Mouse (Mus musculus) intestine, postnatal 0 days (tissue): ENCODE measurements around the gene Dennd2a. TPM values are rescaled to one million over a fixed set of nuclear protein-coding genes. Genes with fewer than 3 reads are reported as not detected.

Experiments used
- ATAC-seq: fragments of 200-750 bp; cut with Nextera tagmentation; 2 replicates; pipeline ENCODE4 v1.8.0; 2017; ENCODE audit warnings: mild to moderate bottlenecking, moderate TSS enrichment, moderate library complexity
- H3K27ac ChIP-seq: fragments of 300-500 bp; sonication (generic); 2 replicates; pipeline ENCODE4 v1.5.1; 2014; ENCODE audit warnings: mild to moderate bottlenecking, low read depth, low read length, moderate library complexity
- H3K27me3 ChIP-seq: fragments of 300-500 bp; sonication (generic); replicated peaks from 2 replicates; pipeline ENCODE4 v1.6.1; 2014; ENCODE audit warnings: low read length, mixed read lengths; ENCODE audit not compliant: control insufficient read depth, insufficient read depth
- H3K36me3 ChIP-seq: fragments of 300-500 bp; sonication (generic); 2 replicates; pipeline ENCODE4 v1.6.1; 2014; ENCODE audit warnings: mild to moderate bottlenecking, moderate library complexity; ENCODE audit not compliant: control insufficient read depth, insufficient read depth
- H3K4me1 ChIP-seq: fragments of 300-500 bp; sonication (generic); replicated peaks from 2 replicates; pipeline ENCODE4 v1.6.1; 2014; ENCODE audit warnings: antibody characterized with exemption, low read length, mixed read lengths; ENCODE audit not compliant: control insufficient read depth, insufficient read depth
- H3K4me2 ChIP-seq: fragments of 300-500 bp; sonication (generic); replicated peaks from 2 replicates; pipeline ENCODE4 v1.6.1; 2014; ENCODE audit warnings: low read depth, mild to moderate bottlenecking, moderate library complexity
- H3K4me3 ChIP-seq: fragments of 300-500 bp; sonication (generic); 2 replicates; pipeline ENCODE4 v1.5.1; 2014; ENCODE audit warnings: low read depth, low read length
- H3K9ac ChIP-seq: fragments of 300-500 bp; sonication (generic); 2 replicates; pipeline ENCODE4 v1.6.1; 2014; ENCODE audit warnings: mild to moderate bottlenecking, low read depth, low read length
- H3K9me3 ChIP-seq: fragments of 300-500 bp; sonication (generic); 2 replicates; pipeline ENCODE4 v1.6.1; 2016; ENCODE audit warnings: mixed run types; ENCODE audit not compliant: control insufficient read depth
- CTCF ChIP-seq: sonication (generic); IDR thresholded peaks from 2 replicates; pipeline ENCODE4 v1.5.1; 2016; ENCODE audit warnings: low read depth, mild to moderate bottlenecking, control low read depth, antibody characterized with exemption, moderate library complexity
- WGBS: fragments of 180-500 bp; shearing (Covaris S2); extraction: QIAGEN DNeasy Blood & Tissue Kit; methylation state at CpG from one replicate; pipeline ENCODE4 v1.1.7; 2014; 5-methylcytosine and 5-hydroxymethylcytosine counted together
- polyA plus RNA-seq: library from polyadenylated mRNA; unstranded; fragments of >200 nt; fragmentation: Nextera tagmentation; extraction: Ambion mirVana; gene quantifications from 2 replicates; pipeline ENCODE4 v1.2.1, GENCODE M21; 2015

The Dennd2a gene
- polyA plus RNA-seq, 1 experiment from 2014 or later = 3.8 TPM

DNA sequence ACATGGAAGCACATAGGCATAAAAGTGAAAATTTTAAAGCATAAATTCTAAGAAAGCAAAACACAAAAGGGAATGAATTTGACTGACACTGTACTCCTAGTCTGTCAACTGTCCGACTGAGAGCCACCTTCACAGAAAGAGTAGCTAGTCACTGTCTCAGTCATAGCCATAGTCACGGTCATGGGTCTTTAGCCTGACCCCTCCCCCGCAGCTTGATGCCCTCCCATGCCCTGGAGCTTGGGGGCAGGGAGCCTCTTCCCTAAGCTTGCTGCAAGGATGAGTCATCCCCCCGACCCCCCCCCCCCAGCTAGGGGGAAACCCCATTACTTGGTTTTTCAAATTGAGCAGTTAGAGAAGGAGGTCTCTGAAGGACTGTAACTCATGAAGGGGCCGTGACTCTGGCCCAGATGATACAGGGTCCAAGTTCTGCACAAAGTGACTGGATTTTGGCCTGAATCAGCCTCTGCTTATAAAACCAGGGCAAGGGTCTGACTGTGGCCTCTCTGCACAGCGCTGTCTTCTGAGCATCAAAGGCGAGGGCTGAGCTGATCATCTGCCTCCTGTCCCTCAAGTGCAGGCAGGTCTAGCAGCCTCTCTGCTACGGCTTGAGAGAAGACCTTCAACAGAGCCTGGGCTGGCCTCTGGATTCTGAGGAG is 5.6 kb downstream of the Dennd2a start:
- Histone ChIP-seq H3K9me3 (no peaks in the 10 kb centered on the region), H3K9ac (no peak overlapping the region), H3K4me3 (no peak overlapping the region), H3K4me1 (no peaks in the 10 kb centered on the region), H3K27ac (no peak overlapping the region), H3K4me2 (no peak overlapping the region), H3K27me3 (0 out of 2 replicates have a peak, but pooled peaks cover 10% of the 10 kb centered on the region), H3K36me3 (no peaks in the 10 kb centered on the region)
- TF ChIP-seq CTCF = no peak
- no peak for ATAC-seq
- 64% methylated on average over 8 of the region's 8 CpGs for WGBS

DNA sequence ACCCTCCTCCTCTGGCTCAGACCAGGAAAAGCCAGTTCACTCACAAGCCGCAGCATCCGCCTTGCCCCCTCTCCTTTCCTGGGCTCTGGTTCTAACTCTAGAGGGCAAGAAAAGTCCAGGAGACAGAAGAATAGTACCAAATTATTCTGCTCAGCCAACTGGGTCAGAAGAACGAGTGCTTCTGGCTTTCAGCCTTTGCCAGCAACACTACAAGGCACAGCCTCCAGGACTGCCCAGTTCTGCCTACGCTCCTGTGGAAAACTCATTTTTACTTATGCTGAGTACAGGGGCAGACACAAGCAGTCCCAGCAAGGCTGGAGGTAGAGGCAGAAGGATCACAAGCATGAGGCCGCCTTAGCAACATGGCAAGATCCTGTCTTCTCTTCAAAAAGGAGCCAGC is 9.6 kb downstream of the Dennd2a start:
- Histone ChIP-seq H3K27ac (no peak overlapping the region), H3K36me3 (no peaks in the 10 kb centered on the region), H3K27me3 (no peaks in the 10 kb centered on the region), H3K4me1 (no peaks in the 10 kb centered on the region), H3K9ac (no peak overlapping the region), H3K4me2 (no peak overlapping the region), H3K4me3 (no peak overlapping the region), H3K9me3 (no peaks in the 10 kb centered on the region)
- no peak for ATAC-seq
- WGBS = 77% methylated on average over 5 of the region's 5 CpGs
- no peak for TF ChIP-seq CTCF

DNA sequence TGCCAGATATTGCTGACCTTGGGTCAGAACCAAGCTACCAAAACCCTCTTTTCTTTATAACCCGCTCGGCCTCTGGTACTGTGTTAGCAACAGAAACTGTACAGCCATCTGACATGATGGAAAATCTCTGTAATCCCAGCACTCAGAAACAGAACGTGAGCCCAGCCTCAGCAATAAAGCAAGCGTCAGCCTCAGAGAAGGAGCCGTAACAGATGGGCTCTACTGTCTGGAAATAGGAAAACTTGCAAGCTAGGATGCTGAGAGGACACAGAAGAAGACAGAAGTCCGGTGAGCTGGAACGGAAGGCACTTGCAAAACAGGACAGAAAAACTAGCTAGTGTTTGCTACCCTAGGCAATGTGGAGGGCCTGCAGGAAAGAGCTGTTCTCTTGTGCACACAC is 12.2 kb downstream of the Dennd2a start:
- no peak overlapping the region for H3K4me3 ChIP-seq
- no peak overlapping the region for H3K9ac ChIP-seq
- H3K36me3 ChIP-seq = no peaks in the 10 kb centered on the region
- H3K4me1 ChIP-seq = no peaks in the 10 kb centered on the region
- no peak overlapping the region for H3K27ac ChIP-seq
- H3K27me3 ChIP-seq = no peaks in the 10 kb centered on the region
- no peak for ATAC-seq
- no peak overlapping the region for H3K4me2 ChIP-seq
- 83% methylated on average over 7 of the region's 7 CpGs for WGBS
- H3K9me3 ChIP-seq = no peaks in the 10 kb centered on the region
- TF ChIP-seq CTCF = no peak

DNA sequence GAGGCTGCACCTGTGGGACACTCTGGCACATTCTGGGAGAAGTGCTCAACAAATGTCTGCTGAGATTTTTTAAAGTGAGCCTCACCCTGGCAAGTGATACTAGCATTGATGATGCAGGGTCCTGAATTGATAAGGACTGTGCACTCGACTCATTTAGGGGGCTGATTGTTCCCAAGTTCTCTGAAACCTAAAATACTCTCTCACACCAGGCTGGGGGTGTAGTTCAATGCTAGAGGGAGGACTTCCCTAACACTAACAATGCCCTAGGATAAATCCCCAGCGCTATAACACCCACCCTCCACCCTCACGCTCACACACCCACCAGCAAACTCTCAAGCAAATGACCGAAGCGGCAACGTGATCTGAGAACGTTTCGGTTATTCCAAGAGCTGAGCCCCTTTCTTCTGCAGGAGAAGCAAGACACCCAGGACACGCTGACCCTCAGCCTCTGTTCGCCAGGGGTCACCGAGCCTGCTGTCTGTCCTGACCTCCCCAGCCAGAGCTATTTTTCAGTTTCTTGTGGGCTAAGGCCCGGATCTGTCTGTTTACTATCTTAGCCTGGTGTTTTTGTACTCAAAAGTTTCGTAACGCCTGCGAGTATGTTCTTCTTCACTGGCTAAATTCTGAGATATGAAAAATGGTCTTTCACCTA is 13.8 kb downstream of the Dennd2a start:
- Histone ChIP-seq H3K9ac (no peak overlapping the region), H3K4me3 (no peak overlapping the region), H3K4me2 (no peak overlapping the region), H3K36me3 (no peaks in the 10 kb centered on the region), H3K27ac (no peak overlapping the region), H3K4me1 (no peaks in the 10 kb centered on the region; the same call in 1 of the 2 replicates), H3K9me3 (no peaks in the 10 kb centered on the region), H3K27me3 (no peaks in the 10 kb centered on the region)
- no peak for TF ChIP-seq CTCF
- no peak for ATAC-seq
- 62% methylated on average over 15 of the region's 15 CpGs for WGBS

DNA sequence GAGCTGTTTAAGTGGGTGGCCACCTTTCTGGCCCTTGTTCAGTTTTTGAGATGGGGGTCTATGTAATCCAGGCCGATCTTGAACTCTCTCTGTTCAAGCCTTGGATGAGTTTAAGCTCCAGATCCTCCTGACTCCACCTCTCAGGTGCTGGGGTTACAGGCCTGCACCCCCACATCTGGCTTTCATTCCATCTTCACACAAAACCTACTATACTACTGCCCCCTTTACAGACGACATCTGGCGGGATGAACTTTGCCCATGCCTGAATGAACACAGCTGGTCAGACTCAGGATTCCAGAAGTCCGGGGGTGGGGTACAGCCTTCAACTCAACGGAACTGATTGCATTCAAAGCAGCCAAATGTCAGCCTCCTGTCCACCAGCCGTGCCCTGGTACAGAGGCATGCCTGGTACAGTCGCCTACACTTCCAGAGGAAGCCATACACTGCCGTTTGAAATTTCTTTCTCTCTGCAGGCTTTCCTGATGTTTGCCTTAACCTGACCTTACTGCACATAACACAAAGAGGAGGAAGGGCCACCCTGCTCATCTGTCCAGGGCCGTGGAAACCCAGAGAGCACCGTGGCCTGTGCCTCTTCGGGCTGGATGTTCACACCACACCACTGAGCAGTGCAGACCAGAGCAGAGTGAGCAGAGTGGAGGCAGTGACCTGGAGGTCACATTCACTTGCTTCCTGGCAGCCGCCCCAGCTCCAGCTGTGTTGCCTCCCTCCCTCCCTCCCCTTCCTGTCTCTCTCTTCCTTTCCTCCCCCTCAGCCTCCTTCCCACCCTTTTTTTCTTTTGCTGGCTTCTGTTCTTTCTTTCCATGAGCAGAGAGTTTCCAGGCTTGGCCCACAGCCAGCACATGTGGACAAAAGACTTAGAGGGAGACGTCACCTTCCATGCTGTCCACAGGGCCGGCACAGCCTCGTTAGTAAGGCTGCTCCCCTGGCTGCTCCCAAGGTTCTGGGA is 14.8 kb downstream of the Dennd2a start:
- Histone ChIP-seq H3K9ac (no peak overlapping the region), H3K4me2 (peak overlapping the region; percentile 32), H3K36me3 (no peaks in the 10 kb centered on the region), H3K9me3 (no peaks in the 10 kb centered on the region), H3K4me3 (no peak overlapping the region), H3K27ac (peak overlapping the region; percentile 16; the same call in 1 of the 2 replicates), H3K4me1 (no peaks in the 10 kb centered on the region; the same call in 1 of the 2 replicates), H3K27me3 (no peaks in the 10 kb centered on the region)
- TF ChIP-seq CTCF = no peak
- ATAC-seq = peak; percentile 70
- WGBS = 25% methylated on average over 15 of the region's 15 CpGs

DNA sequence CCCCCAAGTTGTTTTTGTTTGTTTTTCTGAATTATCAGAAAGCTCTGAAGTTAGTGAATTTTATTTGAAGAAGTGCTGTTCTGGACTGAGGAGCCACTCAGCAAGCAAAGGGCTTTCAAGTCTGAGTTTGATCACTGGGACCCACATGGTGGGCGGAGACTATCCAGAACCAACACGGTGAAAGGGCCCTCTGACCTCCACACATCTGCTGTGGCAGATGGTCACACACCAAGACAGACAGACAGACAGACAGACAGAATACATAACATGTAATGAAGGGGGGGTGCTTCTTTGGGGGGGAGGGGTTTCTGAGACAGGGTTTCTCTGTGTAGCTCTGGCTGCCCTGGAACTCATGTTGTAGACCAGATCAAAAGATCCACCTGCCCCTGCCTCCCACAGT is 17.1 kb downstream of the Dennd2a start:
- 54% methylated on average over 2 of the region's 2 CpGs for WGBS
- H3K9me3 ChIP-seq = no peaks in the 10 kb centered on the region
- H3K4me3 ChIP-seq = no peak overlapping the region
- no peaks in the 10 kb centered on the region; the same call in 1 of the 2 replicates for H3K4me1 ChIP-seq
- H3K27me3 ChIP-seq = no peaks in the 10 kb centered on the region
- no peak overlapping the region for H3K4me2 ChIP-seq
- ATAC-seq = no peak
- no peak for TF ChIP-seq CTCF
- no peak overlapping the region for H3K27ac ChIP-seq
- no peaks in the 10 kb centered on the region for H3K36me3 ChIP-seq
- no peak overlapping the region for H3K9ac ChIP-seq
